Mouse (Mus musculus) testis, adult 2 months (tissue): ENCODE data around the gene Mettl26. TPM values are rescaled to one million over a fixed set of nuclear protein-coding genes. Genes with fewer than 3 reads are reported as not detected.
"Not testable (repeated sequence)": the region's sequence is repeated elsewhere in the genome, so short reads cannot be mapped to it uniquely, and the experiment has no call there.

Experiments
- H3K27ac ChIP-seq: fragments of 200-500 bp; 2 replicates; pipeline ENCODE4 v1.5.1; 2012; ENCODE audit warnings: low read depth, low read length; ENCODE audit not compliant: control insufficient read depth, insufficient read depth
- H3K27me3 ChIP-seq: fragments of 200-500 bp; 2 replicates; pipeline ENCODE4 v1.6.1; 2012; ENCODE audit warnings: mild to moderate bottlenecking, low read length, moderate library complexity; ENCODE audit not compliant: control insufficient read depth, insufficient read depth
- H3K36me3 ChIP-seq: fragments of 200-500 bp; 2 replicates; pipeline ENCODE4 v1.6.1; 2012; ENCODE audit warnings: mild to moderate bottlenecking, low read length; ENCODE audit not compliant: control insufficient read depth, insufficient read depth
- H3K4me1 ChIP-seq: fragments of 200-500 bp; 2 replicates; pipeline ENCODE4 v1.6.1; 2012; ENCODE audit warnings: low read length; ENCODE audit not compliant: control insufficient read depth, insufficient read depth
- H3K4me3 ChIP-seq: fragments of 200-500 bp; 2 replicates; pipeline ENCODE4 v1.5.1; 2012; ENCODE audit warnings: low read depth, mild to moderate bottlenecking, low read length, moderate library complexity, mixed read lengths; ENCODE audit not compliant: control insufficient read depth
- CTCF ChIP-seq: fragments of 200-500 bp; IDR thresholded peaks from 2 replicates; pipeline ENCODE4 v1.5.1; 2012; ENCODE audit warnings: low read depth, mild to moderate bottlenecking, inconsistent platforms, low read length, moderate library complexity; ENCODE audit not compliant: control insufficient read depth, insufficient read depth, insufficient replicate concordance
- POLR2A ChIP-seq: fragments of 200-500 bp; IDR thresholded peaks from 2 replicates; pipeline ENCODE4 v1.6.1; 2012; ENCODE audit warnings: low read depth, mild to moderate bottlenecking, inconsistent platforms, low read length, moderate library complexity; ENCODE audit not compliant: control insufficient read depth
- polyA plus RNA-seq: library from polyadenylated mRNA; depleted of rRNA; stranded (reverse); fragments of >200 nt; gene quantifications from 2 replicates; pipeline ENCODE4 v1.2.3, GENCODE M21; 2012

The Mettl26 gene
- polyA plus RNA-seq, 1 experiment: 49.8 TPM

DNA sequence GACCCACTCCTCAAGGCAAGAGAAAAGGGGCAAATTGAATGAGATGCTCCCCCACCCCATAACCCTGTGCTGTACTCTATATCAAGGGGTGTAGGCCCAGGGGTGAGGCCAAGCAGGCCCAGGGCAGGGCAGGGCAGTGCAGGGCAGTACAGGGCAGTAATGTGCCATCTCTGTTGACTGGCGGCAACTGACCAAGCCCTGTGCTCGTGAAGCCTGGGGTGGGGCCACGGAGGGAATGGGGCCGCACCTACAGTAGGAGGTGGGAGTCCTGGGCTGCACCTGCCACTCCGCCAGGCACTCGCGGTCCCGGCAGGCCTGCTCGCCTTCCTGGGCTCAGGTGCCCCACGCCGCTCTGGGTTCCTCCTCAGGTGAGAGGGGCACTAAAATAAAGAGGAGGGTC is 9.6 kb upstream of the Mettl26 start:
- H3K4me3 ChIP-seq: no peak overlapping the region
- no peaks in the 10 kb centered on the region for H3K27me3 ChIP-seq
- no peaks in the 10 kb centered on the region for H3K36me3 ChIP-seq
- peaks cover 13% of the 10 kb centered on the region for H3K4me1 ChIP-seq
- TF ChIP-seq CTCF (no peak), POLR2A (no peak)
- no peak overlapping the region for H3K27ac ChIP-seq

DNA sequence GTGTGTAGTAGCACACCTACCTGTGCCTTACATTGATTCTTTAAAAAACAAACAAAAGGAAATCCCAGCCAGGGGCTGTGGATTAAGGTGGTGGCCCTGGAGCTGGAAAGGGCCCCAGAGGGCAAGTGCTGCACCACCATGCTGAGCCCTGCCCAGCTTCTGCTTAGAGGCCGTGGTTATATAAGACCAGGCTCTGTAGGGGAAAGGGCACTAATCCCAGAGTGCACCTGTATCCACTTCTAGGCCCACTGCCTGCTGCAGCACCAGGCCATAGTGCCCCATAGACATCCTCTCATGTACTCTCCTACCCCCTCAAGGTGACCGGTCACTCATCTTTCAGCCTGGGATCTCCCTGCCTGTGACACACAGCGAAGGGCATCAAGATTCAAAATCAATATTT is 8.7 kb upstream of the Mettl26 start:
- Histone ChIP-seq H3K4me1 (peaks cover 7% of the 10 kb centered on the region), H3K36me3 (no peaks in the 10 kb centered on the region), H3K27me3 (no peaks in the 10 kb centered on the region), H3K27ac (0 out of 2 replicates have a peak overlapping the region, but pooled peaks have one; percentile 18), H3K4me3 (no peak overlapping the region)
- TF ChIP-seq CTCF: no peak
- no peak for TF ChIP-seq POLR2A

DNA sequence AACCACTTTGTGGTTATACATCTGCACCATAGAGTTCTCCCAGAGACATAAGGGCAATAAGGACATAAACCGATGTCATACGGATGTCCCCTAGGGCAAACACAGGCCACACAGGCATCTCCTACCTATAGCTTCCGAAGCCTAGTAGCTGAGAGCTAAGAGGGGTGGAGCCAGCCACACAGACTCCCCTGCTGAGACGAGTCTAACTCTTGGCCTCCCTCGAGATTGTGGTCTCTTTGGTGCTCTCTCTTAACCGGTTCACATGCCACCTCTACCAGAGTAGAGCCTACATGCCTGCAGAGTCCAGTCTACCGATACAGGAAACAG is 7.4 kb upstream of the Mettl26 start:
- peak overlapping the region; percentile 73 for H3K27ac ChIP-seq
- H3K27me3 ChIP-seq: no peaks in the 10 kb centered on the region
- TF ChIP-seq POLR2A: no peak
- no peak for TF ChIP-seq CTCF
- peaks cover 6% of the 10 kb centered on the region for H3K4me1 ChIP-seq
- H3K4me3 ChIP-seq: peak overlapping the region; percentile 80
- H3K36me3 ChIP-seq: no peaks in the 10 kb centered on the region

DNA sequence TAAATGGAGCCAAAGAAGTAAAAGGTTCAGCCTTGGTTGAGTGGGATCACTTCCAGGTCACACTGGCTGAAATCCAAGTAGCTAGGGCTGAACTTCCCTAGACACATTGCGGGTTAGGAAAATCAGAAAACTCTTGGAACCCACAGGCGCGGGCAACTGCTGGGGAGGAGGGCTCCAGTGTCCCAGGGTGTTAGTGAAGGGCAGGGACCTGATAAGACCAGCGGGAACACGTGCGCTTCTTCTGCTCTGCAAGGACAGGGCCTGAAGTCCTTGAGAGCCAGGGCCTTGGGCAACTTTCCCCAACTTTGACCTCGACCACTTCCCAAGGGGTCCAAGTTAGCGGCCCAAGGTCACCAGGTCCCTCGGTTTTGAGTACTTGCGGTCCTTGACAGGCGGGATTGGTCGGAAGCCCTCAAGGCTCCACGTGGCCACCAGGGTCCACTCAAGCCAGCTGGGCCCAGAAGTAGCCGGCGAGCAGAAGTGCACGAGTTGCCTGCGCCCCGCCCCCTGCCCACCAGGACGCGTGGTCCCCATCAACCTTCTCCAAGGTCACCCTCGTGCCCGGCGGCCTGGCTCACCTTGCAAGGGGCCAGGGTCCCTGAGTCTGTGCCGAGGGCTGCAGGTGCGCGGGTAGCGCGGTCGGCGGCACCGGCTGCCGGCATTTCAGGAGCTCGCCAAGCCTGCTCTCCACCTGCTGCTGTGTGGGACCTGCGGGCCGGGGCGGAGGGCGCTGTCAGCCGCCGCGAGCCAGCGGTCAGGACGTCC is 6.9 kb upstream of the Mettl26 start:
- H3K27ac ChIP-seq: peak overlapping the region; percentile 73
- no peaks in the 10 kb centered on the region for H3K27me3 ChIP-seq
- TF ChIP-seq CTCF: no peak
- TF ChIP-seq POLR2A: no peak
- H3K4me1 ChIP-seq: peaks cover 9% of the 10 kb centered on the region
- H3K36me3 ChIP-seq: no peaks in the 10 kb centered on the region
- H3K4me3 ChIP-seq: peak overlapping the region; percentile 80

DNA sequence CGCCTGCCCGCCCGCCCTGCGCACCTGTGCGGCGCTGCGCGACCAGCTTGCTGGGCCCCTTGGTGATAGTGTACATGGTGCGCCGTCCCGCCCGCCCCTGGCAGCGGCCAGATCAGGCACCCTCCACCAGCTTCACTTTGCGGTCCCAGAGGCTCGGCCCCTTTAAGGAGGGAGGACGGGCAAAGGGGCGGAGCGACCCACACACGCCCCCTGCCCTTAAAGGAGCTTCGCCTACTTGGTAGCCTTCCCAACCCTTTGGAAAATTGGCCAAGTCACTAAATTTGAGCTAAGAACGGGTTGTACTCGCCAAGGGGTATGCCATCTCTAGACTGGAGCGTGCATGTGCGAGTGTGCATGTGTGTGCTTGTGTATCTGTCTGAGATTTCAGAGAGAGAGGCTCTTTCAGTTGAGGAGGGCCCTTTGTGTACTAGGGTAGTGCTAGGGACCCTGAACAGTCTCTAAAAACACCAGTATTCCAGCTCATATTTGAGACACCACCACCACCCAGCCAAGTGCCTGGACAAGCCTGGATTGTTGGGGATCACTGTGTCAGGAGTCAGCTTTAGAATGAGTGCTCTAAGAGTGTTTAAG is 6.2 kb upstream of the Mettl26 start, which contains the start of gene Mcrip2:
TSS of gene Mcrip2 (minus strand) at position 164 of the 591 bp plus-strand sequence.
- Histone ChIP-seq H3K4me1 (peaks cover 12% of the 10 kb centered on the region), H3K4me3 (peak within 1 kb of the TSS; percentile 80), H3K36me3 (no peaks in the 10 kb centered on the region), H3K27ac (peak within 1 kb of the TSS; percentile 73), H3K27me3 (no peaks in the 10 kb centered on the region)
- TF ChIP-seq CTCF (no peak), POLR2A (peak; percentile 43; the same call in 1 of the 2 replicates)

DNA sequence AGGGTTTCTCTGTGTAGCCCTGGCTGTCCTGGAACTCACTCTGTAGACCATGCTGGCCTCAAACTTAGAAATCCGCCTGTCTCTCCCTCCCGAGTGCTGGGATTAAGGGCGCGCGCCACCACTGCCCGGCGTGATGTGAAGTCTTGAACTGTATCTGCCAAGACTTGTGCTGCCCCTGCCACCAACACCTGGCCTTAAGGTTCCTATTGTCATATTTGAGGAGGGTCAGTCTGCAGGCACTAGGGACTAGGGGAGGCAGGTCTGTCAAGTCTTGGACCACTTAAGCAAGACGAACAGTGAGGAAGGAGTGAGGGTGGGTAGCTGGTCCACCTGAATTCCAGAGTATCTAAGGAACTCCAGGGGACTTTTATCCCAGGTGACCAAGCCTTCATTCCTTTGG is 5.4 kb upstream of the Mettl26 start:
- TF ChIP-seq CTCF: no peak
- no peak for TF ChIP-seq POLR2A
- H3K4me1 ChIP-seq: peaks cover 17% of the 10 kb centered on the region
- H3K27me3 ChIP-seq: no peaks in the 10 kb centered on the region

DNA sequence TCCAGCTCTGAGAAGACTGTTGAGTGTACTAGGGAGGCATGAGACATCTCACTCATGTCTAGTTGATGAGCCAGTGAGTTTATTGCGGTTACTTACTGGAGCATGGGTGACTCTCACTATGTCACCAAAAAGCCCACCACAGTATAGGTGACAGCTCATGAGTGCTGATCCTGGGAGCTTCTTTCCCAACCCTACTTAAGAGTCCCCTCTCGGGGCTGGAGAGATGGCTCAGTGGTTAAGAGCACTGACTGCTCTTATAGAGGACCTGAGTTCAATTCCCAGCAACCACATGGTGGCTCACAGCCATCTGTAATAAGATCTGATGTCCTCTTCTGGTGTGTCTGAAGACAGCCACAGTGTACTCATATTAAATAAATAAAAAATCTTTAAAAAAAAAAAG is 4.9 kb upstream of the Mettl26 start:
- peaks cover 21% of the 10 kb centered on the region for H3K4me1 ChIP-seq

More for the DNA sequence above, 5.4 kb upstream of the Mettl26 start:
- Histone ChIP-seq H3K27ac (no peak overlapping the region), H3K4me3 (no peak overlapping the region), H3K36me3 (no peaks in the 10 kb centered on the region)

DNA sequence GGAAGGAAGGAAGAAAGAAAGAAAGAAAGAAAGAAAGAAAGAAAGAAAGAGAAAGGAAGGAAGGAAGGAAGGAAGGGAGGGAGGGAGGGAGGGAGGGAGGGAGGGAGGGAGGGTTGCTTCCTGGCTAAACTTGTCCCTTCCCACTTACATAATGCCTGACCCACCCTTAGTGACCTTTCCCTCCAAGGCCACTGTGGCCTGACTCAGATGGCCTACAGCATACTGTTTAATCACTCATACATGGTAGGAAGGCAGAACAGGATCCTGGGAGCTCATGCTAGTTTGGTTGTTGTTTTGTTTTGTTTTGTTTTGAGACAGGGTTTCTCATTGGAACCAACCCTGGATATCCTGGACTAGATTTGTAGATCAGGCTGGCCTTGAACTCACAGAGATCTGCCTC is 3.3 kb upstream of the Mettl26 start:
- H3K4me3 ChIP-seq, H3K27ac ChIP-seq, H3K36me3 ChIP-seq, H3K27me3 ChIP-seq: not testable (repeated sequence)
- peaks cover 27% of the 10 kb centered on the region for H3K4me1 ChIP-seq

More for the DNA sequence above, 4.9 kb upstream of the Mettl26 start:
- no peaks in the 10 kb centered on the region for H3K36me3 ChIP-seq
- no peaks in the 10 kb centered on the region for H3K27me3 ChIP-seq
- H3K27ac ChIP-seq: no peak overlapping the region
- TF ChIP-seq CTCF (no peak), POLR2A (no peak)
- H3K4me3 ChIP-seq: no peak overlapping the region
